18 mouse cellular contexts compared by ENCODE assay signal in genomic region chr4:131220966-131221365, GRCm38 (mm10).
DNase-seq lines count a peak whose midpoint lies in the region; ATAC-seq and TF ChIP-seq lines count a peak whose summit lies in the region.
"Had no signal": no experiment of that assay in that cellular context is flagged by ENCODE, and none has a peak within 500 bp of the region (broad histone marks: within the 10 kb centered on the region; RNA-seq: fewer than 3 reads in every experiment).

No protein-coding gene starts in this region.

- no peaks in the 10 kb centered on the region for H3K27me3 ChIP-seq in forebrain, embryonic 13.5 days
- no peaks in the 10 kb centered on the region for H3K27me3 ChIP-seq in forebrain, postnatal 0 days (ENCODE audit: insufficient read depth, low read length)
- H3K27me3 ChIP-seq in midbrain, embryonic 14.5 days (ENCODE audit: control insufficient read depth, insufficient read depth, low read length), result no peaks in the 10 kb centered on the region
- no peaks in the 10 kb centered on the region for H3K27me3 ChIP-seq in midbrain, embryonic 10.5 days (ENCODE audit: low read depth, poor library complexity, severe bottlenecking)
- H3K27me3 ChIP-seq: embryonic facial prominence, embryonic 12.5 days; heart, embryonic 15.5 days had no signal

- H3K4me1 ChIP-seq in forebrain, embryonic 13.5 days, result peaks cover 14% of the 10 kb centered on the region
- no peaks in the 10 kb centered on the region for H3K4me1 ChIP-seq in forebrain, postnatal 0 days (ENCODE audit: insufficient read depth)
- H3K4me1 ChIP-seq in midbrain, embryonic 14.5 days (ENCODE audit: control insufficient read depth, insufficient read depth, low read length), result no peaks in the 10 kb centered on the region
- H3K4me1 ChIP-seq in midbrain, embryonic 10.5 days, result peaks cover 9% of the 10 kb centered on the region

- no peaks in the 10 kb centered on the region; the same call in 1 of the 2 replicates for H3K9me3 ChIP-seq in forebrain, embryonic 13.5 days (replicated peaks)
- no peaks in the 10 kb centered on the region for H3K9me3 ChIP-seq in forebrain, postnatal 0 days (ENCODE audit: low read length)
- H3K9me3 ChIP-seq in midbrain, embryonic 14.5 days (ENCODE audit: control insufficient read depth, low read length), result no peaks in the 10 kb centered on the region
- peaks cover 3% of the 10 kb centered on the region for H3K9me3 ChIP-seq in midbrain, embryonic 10.5 days (replicated peaks)
- H3K9me3 ChIP-seq: embryonic facial prominence, embryonic 12.5 days; heart, embryonic 10.5 days; heart, embryonic 15.5 days had no signal

- no peaks in the 10 kb centered on the region for H3K36me3 ChIP-seq in forebrain, embryonic 13.5 days (ENCODE audit: poor library complexity, severe bottlenecking)
- no peaks in the 10 kb centered on the region for H3K36me3 ChIP-seq in forebrain, postnatal 0 days (ENCODE audit: insufficient read depth)
- no peaks in the 10 kb centered on the region for H3K36me3 ChIP-seq in midbrain, embryonic 14.5 days (ENCODE audit: control insufficient read depth, insufficient read depth, low read length)
- no peaks in the 10 kb centered on the region for H3K36me3 ChIP-seq in midbrain, embryonic 10.5 days
- H3K36me3 ChIP-seq: embryonic facial prominence, embryonic 12.5 days; heart, embryonic 10.5 days; heart, embryonic 15.5 days; hindbrain, embryonic 13.5 days had no signal

- H3K4me3 ChIP-seq in forebrain, embryonic 13.5 days, result no peak overlapping the region
- no peak overlapping the region for H3K4me3 ChIP-seq in forebrain, postnatal 0 days (ENCODE audit: low read depth, low read length)
- H3K4me3 ChIP-seq in midbrain, embryonic 14.5 days (replicated peaks; ENCODE audit: low read depth, low read length), result no peak overlapping the region
- no peak overlapping the region for H3K4me3 ChIP-seq in midbrain, embryonic 10.5 days
- H3K4me3 ChIP-seq: embryonic facial prominence, embryonic 12.5 days; heart, embryonic 10.5 days; heart, embryonic 15.5 days; hindbrain, embryonic 13.5 days had no signal

- TF ChIP-seq CTCF in forebrain, postnatal 0 days (IDR thresholded peaks at IDR 0.05; ENCODE audit: low read depth), result no peak

- no peak overlapping the region for H3K4me2 ChIP-seq in forebrain, embryonic 13.5 days
- no peak overlapping the region for H3K4me2 ChIP-seq in forebrain, postnatal 0 days (ENCODE audit: low read depth)
- no peak overlapping the region for H3K4me2 ChIP-seq in midbrain, embryonic 14.5 days (ENCODE audit: low read length)
- H3K4me2 ChIP-seq: embryonic facial prominence, embryonic 12.5 days; heart, embryonic 15.5 days; hindbrain, embryonic 13.5 days had no signal

- 50% methylated on average over 10 of the region's 10 CpGs for WGBS in forebrain, embryonic 13.5 days
- WGBS in forebrain, postnatal 0 days, result 40% methylated on average over 10 of the region's 10 CpGs
- WGBS in midbrain, embryonic 14.5 days, result 50% methylated on average over 10 of the region's 10 CpGs
- whole genome bisulfite sequencing in midbrain, embryonic 10.5 days, result 85% methylated on average over 10 of the region's 10 CpGs

- DNase-seq in cerebellum, postnatal 10 days, result peak; percentile 50 to 54
- DNase-seq in cerebellum, postnatal 4 days (ENCODE audit: low spot score in 2 of 2), result no peak
- no peak for DNase-seq in forebrain, postnatal 0 days
- peak; percentile 60 for DNase-seq in midbrain, embryonic 14.5 days
- no peak for DNase-seq in midbrain, embryonic 10.5 days (ENCODE audit: low spot score)
- DNase-seq: adrenal gland, adult 2 months; adrenal gland, postnatal 25 days; gastrocnemius, postnatal 36 days; heart, adult 18-20 months; heart, postnatal 14 days; kidney, adult 11 months; kidney, adult 9 months had no signal

- ATAC-seq in forebrain, embryonic 13.5 days, result no peak
- ATAC-seq in forebrain, postnatal 0 days, result no peak
- ATAC-seq in midbrain, embryonic 14.5 days (ENCODE audit: low FRiP score, low TSS enrichment), result no peak
- ATAC-seq: hindbrain, postnatal 0 days had no signal

- peak overlapping the region; percentile 21; the same call in 1 of the 2 replicates for H3K27ac ChIP-seq in forebrain, embryonic 13.5 days
- H3K27ac ChIP-seq in forebrain, postnatal 0 days (ENCODE audit: low read depth, low read length), result no peak overlapping the region
- H3K27ac ChIP-seq in midbrain, embryonic 14.5 days (replicated peaks; ENCODE audit: low read depth, low read length), result 0 out of 2 replicates have a peak overlapping the region, but pooled peaks have one; percentile 20
- no peak overlapping the region for H3K27ac ChIP-seq in midbrain, embryonic 10.5 days (replicated peaks)
- H3K27ac ChIP-seq: embryonic facial prominence, embryonic 12.5 days; heart, embryonic 10.5 days; heart, embryonic 15.5 days; hindbrain, embryonic 13.5 days; hindbrain, postnatal 0 days had no signal

- no peak overlapping the region for H3K9ac ChIP-seq in forebrain, embryonic 13.5 days
- H3K9ac ChIP-seq in forebrain, postnatal 0 days, result no peak overlapping the region
- no peak overlapping the region for H3K9ac ChIP-seq in midbrain, embryonic 14.5 days (replicated peaks; ENCODE audit: low read length)
- H3K9ac ChIP-seq: embryonic facial prominence, embryonic 12.5 days; heart, embryonic 15.5 days; hindbrain, embryonic 13.5 days had no signal

Comparison
In these comparisons a context has a peak if more than half of its experiments do, and no peak if none do; other contexts are left out.
1. DNase-seq: peak in cerebellum, postnatal 10 days (2 of 2) and midbrain, embryonic 14.5 days (single experiment); none in cerebellum, postnatal 4 days (0 of 2), forebrain, postnatal 0 days (single experiment) and midbrain, embryonic 10.5 days (single experiment).
2. H3K27ac ChIP-seq: peak in forebrain, embryonic 13.5 days (single experiment) and midbrain, embryonic 14.5 days (single experiment); none in forebrain, postnatal 0 days (single experiment) and midbrain, embryonic 10.5 days (single experiment).